ENCODE assay signal across 24 mouse cellular contexts in the genomic region with DNA sequence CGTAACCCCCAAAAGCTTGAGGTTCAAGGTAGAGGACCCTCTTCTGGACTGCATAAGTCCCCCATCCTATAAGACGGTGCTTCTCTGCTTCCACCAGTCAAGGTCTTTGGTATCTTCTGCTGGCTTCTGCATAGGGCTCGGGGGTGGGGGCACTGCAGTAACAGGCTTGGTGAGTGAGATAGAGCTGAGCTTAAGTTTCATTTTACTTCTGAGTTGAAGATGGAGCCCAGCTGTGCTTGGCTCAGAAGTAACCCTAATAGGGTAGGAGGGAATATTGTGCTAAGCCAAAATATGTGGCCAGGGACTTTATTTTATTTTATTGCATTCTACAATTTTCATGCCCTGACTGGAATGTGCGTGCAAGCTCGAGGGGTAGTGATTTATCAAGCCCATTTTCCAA.
DNase-seq lines count a peak whose midpoint lies in the region; ATAC-seq and TF ChIP-seq lines count a peak whose summit lies in the region.
"Had no signal": no experiment of that assay in that cellular context is flagged by ENCODE, and none has a peak within 500 bp of the region (broad histone marks: within the 10 kb centered on the region; RNA-seq: fewer than 3 reads in every experiment).

No protein-coding gene starts in this region.

- no peaks in the 10 kb centered on the region for H3K9me3 ChIP-seq in intestine, embryonic 16.5 days (ENCODE audit: control insufficient read depth, low read length)
- no peaks in the 10 kb centered on the region for H3K9me3 ChIP-seq in intestine, embryonic 15.5 days
- H3K9me3 ChIP-seq in lung, embryonic 16.5 days (ENCODE audit: control insufficient read depth, low read length) = no peaks in the 10 kb centered on the region
- no peaks in the 10 kb centered on the region for H3K9me3 ChIP-seq in limb, embryonic 15.5 days
- H3K9me3 ChIP-seq: heart, embryonic 10.5 days; heart, embryonic 15.5 days; hindbrain, embryonic 12.5 days had no signal

- no peak for TF ChIP-seq CTCF in kidney, adult 2 months (conservative IDR thresholded peaks at IDR 0.05; ENCODE audit: insufficient read depth, insufficient read length, low read depth, low read length)

- peak; percentile 11 for DNase-seq in kidney, postnatal 10 days
- no peak for DNase-seq in kidney, adult 2 months
- no peak for DNase-seq in lung, postnatal 10 days
- DNase-seq: adrenal gland, postnatal 10 days; cerebellum, adult 8-10 months; cerebellum, postnatal 25 days; gastrocnemius, postnatal 14 days; kidney, adult 18-20 months; liver; midbrain, embryonic 14.5 days; right cerebral cortex, postnatal 4 days had no signal

- H3K27ac ChIP-seq in intestine, embryonic 16.5 days (ENCODE audit: low read length) = no peak overlapping the region
- H3K27ac ChIP-seq in intestine, embryonic 15.5 days = no peak overlapping the region
- no peak overlapping the region for H3K27ac ChIP-seq in kidney, adult 2 months (ENCODE audit: insufficient read depth, low read depth, low read length)
- H3K27ac ChIP-seq in lung, embryonic 16.5 days (ENCODE audit: low read length) = no peak overlapping the region
- no peak overlapping the region for H3K27ac ChIP-seq in limb, embryonic 15.5 days
- H3K27ac ChIP-seq: heart, embryonic 10.5 days; heart, embryonic 15.5 days; hindbrain, embryonic 12.5 days; layer of hippocampus, adult 2 months; left cerebral cortex, adult 2 months; liver, embryonic 14.5 days had no signal

- 0 out of 2 replicates have a peak overlapping the region, but pooled peaks have one; percentile 1 for H3K4me2 ChIP-seq in intestine, embryonic 16.5 days (ENCODE audit: low read depth, low read length)
- no peak overlapping the region for H3K4me2 ChIP-seq in intestine, embryonic 15.5 days (replicated peaks)
- H3K4me2 ChIP-seq in lung, embryonic 16.5 days (ENCODE audit: low read depth, low read length) = no peak overlapping the region
- no peak overlapping the region for H3K4me2 ChIP-seq in limb, embryonic 15.5 days
- H3K4me2 ChIP-seq: heart, embryonic 15.5 days; hindbrain, embryonic 12.5 days had no signal

- no peaks in the 10 kb centered on the region for H3K36me3 ChIP-seq in intestine, embryonic 16.5 days (ENCODE audit: control insufficient read depth, insufficient read depth, low read length)
- no peaks in the 10 kb centered on the region for H3K36me3 ChIP-seq in intestine, embryonic 15.5 days
- no peaks in the 10 kb centered on the region for H3K36me3 ChIP-seq in kidney, adult 2 months (ENCODE audit: control insufficient read depth, insufficient read depth, low read length)
- no peaks in the 10 kb centered on the region for H3K36me3 ChIP-seq in lung, embryonic 16.5 days (ENCODE audit: control insufficient read depth, insufficient read depth, low read length)
- no peaks in the 10 kb centered on the region for H3K36me3 ChIP-seq in limb, embryonic 15.5 days
- H3K36me3 ChIP-seq: heart, embryonic 10.5 days; heart, embryonic 15.5 days; hindbrain, embryonic 12.5 days had no signal

- 61% methylated on average over 5 of the region's 5 CpGs for WGBS in intestine, embryonic 16.5 days
- WGBS in intestine, embryonic 15.5 days = 59% methylated on average over 5 of the region's 5 CpGs
- WGBS in kidney, adult 2 months = 47% methylated on average over 5 of the region's 5 CpGs
- 48% methylated on average over 5 of the region's 5 CpGs for WGBS in lung, embryonic 16.5 days
- 46% methylated on average over 5 of the region's 5 CpGs for WGBS in limb, embryonic 15.5 days

- H3K9ac ChIP-seq in intestine, embryonic 16.5 days (ENCODE audit: low read depth, low read length) = no peak overlapping the region
- H3K9ac ChIP-seq in intestine, embryonic 15.5 days = no peak overlapping the region
- no peak overlapping the region for H3K9ac ChIP-seq in lung, embryonic 16.5 days (ENCODE audit: low read length)
- H3K9ac ChIP-seq in limb, embryonic 15.5 days = no peak overlapping the region
- H3K9ac ChIP-seq: heart, embryonic 15.5 days; hindbrain, embryonic 12.5 days; liver, embryonic 14.5 days had no signal

- ATAC-seq in intestine, embryonic 16.5 days = no peak
- no peak; the same call in 1 of the 2 replicates for ATAC-seq in intestine, embryonic 15.5 days
- ATAC-seq in lung, embryonic 16.5 days (ENCODE audit: low read depth) = peak; percentile 82
- 0 out of 2 replicates have a peak, but pooled peaks have one; percentile 30 for ATAC-seq in limb, embryonic 15.5 days (ENCODE audit: insufficient number of reproducible peaks, low FRiP score, low TSS enrichment, low read depth)
- ATAC-seq: forebrain, embryonic 14.5 days; lung, postnatal 0 days; Patski had no signal

- no peaks in the 10 kb centered on the region for H3K4me1 ChIP-seq in intestine, embryonic 16.5 days (ENCODE audit: control insufficient read depth, insufficient read depth, low read length)
- H3K4me1 ChIP-seq in intestine, embryonic 15.5 days (replicated peaks) = no peaks in the 10 kb centered on the region
- no peaks in the 10 kb centered on the region for H3K4me1 ChIP-seq in kidney, adult 2 months (ENCODE audit: control insufficient read depth, insufficient read depth, low read length)
- no peaks in the 10 kb centered on the region for H3K4me1 ChIP-seq in lung, embryonic 16.5 days (replicated peaks; ENCODE audit: control insufficient read depth, insufficient read depth, low read length)
- H3K4me1 ChIP-seq in limb, embryonic 15.5 days = peaks cover 3% of the 10 kb centered on the region; the same call in 1 of the 2 replicates
- H3K4me1 ChIP-seq: heart, embryonic 10.5 days; heart, embryonic 15.5 days had no signal

- no peak overlapping the region for H3K4me3 ChIP-seq in intestine, embryonic 16.5 days (ENCODE audit: low read length)
- no peak overlapping the region for H3K4me3 ChIP-seq in intestine, embryonic 15.5 days (replicated peaks)
- H3K4me3 ChIP-seq in kidney, adult 2 months (ENCODE audit: insufficient read depth, low read depth, low read length) = no peak overlapping the region
- no peak overlapping the region for H3K4me3 ChIP-seq in lung, embryonic 16.5 days (ENCODE audit: low read length)
- H3K4me3 ChIP-seq in limb, embryonic 15.5 days = no peak overlapping the region
- H3K4me3 ChIP-seq: heart, embryonic 10.5 days; heart, embryonic 15.5 days; hindbrain, embryonic 12.5 days; layer of hippocampus, adult 2 months; left cerebral cortex, adult 2 months had no signal

- H3K27me3 ChIP-seq in intestine, embryonic 16.5 days (replicated peaks; ENCODE audit: control insufficient read depth, insufficient read depth, low read length) = no peaks in the 10 kb centered on the region
- no peaks in the 10 kb centered on the region for H3K27me3 ChIP-seq in intestine, embryonic 15.5 days (replicated peaks)
- H3K27me3 ChIP-seq in kidney, adult 2 months (replicated peaks; ENCODE audit: control insufficient read depth, insufficient read depth, low read length) = no peaks in the 10 kb centered on the region
- H3K27me3 ChIP-seq in lung, embryonic 16.5 days (ENCODE audit: control insufficient read depth, insufficient read depth, low read depth, low read length) = no peaks in the 10 kb centered on the region
- no peaks in the 10 kb centered on the region for H3K27me3 ChIP-seq in limb, embryonic 15.5 days
- H3K27me3 ChIP-seq: heart, embryonic 15.5 days; hindbrain, embryonic 12.5 days; Patski had no signal

- no peak for TF ChIP-seq POLR2A in kidney, adult 2 months (IDR thresholded peaks at IDR 0.05; ENCODE audit: low read depth, low read length)

Comparison
In these comparisons a context has a peak if more than half of its experiments do, and no peak if none do; other contexts are left out.
1. ATAC-seq: peak in lung, embryonic 16.5 days (single experiment) and limb, embryonic 15.5 days (single experiment); none in intestine, embryonic 16.5 days (single experiment) and intestine, embryonic 15.5 days (single experiment).